Mouse (Mus musculus) ES-CJ7 (cell line): ENCODE data around the gene Dnah2.
"Not testable (repeated sequence)": the region's sequence is repeated elsewhere in the genome, so short reads cannot be mapped to it uniquely, and the experiment has no call there.

ENCODE experiments used
- DNase-seq: peaks from one replicate; pipeline ENCODE4 v3.0.0; 2011; ENCODE audit warnings: low read depth, low spot score

Gene Dnah2

GRCm38 (mm10) chr11:69530281-69530680 is 18.6 kb downstream of the Dnah2 start:
- not testable (repeated sequence) for DNase-seq

- no peak for DNase-seq
Observed at GRCm38 (mm10) chr11:69528031-69528390, 20.9 kb downstream of the Dnah2 start.

- no peak for DNase-seq
Observed at GRCm38 (mm10) chr11:69527098-69528030, 21.5 kb downstream of the Dnah2 start.

GRCm38 (mm10) chr11:69526631-69527030 is 22.3 kb downstream of the Dnah2 start:
- no peak for DNase-seq

- DNase-seq: no peak
Observed at GRCm38 (mm10) chr11:69525661-69526060, 23.2 kb downstream of the Dnah2 start.

- no peak for DNase-seq
Observed at GRCm38 (mm10) chr11:69523651-69524050, 25.3 kb downstream of the Dnah2 start.

GRCm38 (mm10) chr11:69521526-69522149 is 27.3 kb downstream of the Dnah2 start:
- no peak for DNase-seq

- DNase-seq: no peak
Observed at GRCm38 (mm10) chr11:69519976-69520375, 28.9 kb downstream of the Dnah2 start.

GRCm38 (mm10) chr11:69516661-69517060 is 32.2 kb downstream of the Dnah2 start:
- DNase-seq: no peak

- no peak for DNase-seq
Observed at GRCm38 (mm10) chr11:69516151-69516640, 32.7 kb downstream of the Dnah2 start.

GRCm38 (mm10) chr11:69513840-69514239 is 35.1 kb downstream of the Dnah2 start:
- peak; percentile 68 for DNase-seq

- no peak for DNase-seq
Observed at GRCm38 (mm10) chr11:69510796-69511496, 38.0 kb downstream of the Dnah2 start.

- peak; percentile 40 for DNase-seq
Observed at GRCm38 (mm10) chr11:69503863-69504280, 45.0 kb downstream of the Dnah2 start.

GRCm38 (mm10) chr11:69501555-69501954 is 47.4 kb downstream of the Dnah2 start:
- no peak for DNase-seq

- DNase-seq: no peak
Observed at GRCm38 (mm10) chr11:69499140-69499539, 49.8 kb downstream of the Dnah2 start.

- DNase-seq: no peak
Observed at GRCm38 (mm10) chr11:69491711-69492110, 57.2 kb downstream of the Dnah2 start.

- DNase-seq: no peak
Observed at GRCm38 (mm10) chr11:69490898-69491297, 58.0 kb downstream of the Dnah2 start.

- no peak for DNase-seq
Observed at GRCm38 (mm10) chr11:69487474-69487873, 61.4 kb downstream of the Dnah2 start.

GRCm38 (mm10) chr11:69477645-69478044 is 71.3 kb downstream of the Dnah2 start:
- DNase-seq: peak; percentile 83

GRCm38 (mm10) chr11:69476802-69477201 is 72.1 kb downstream of the Dnah2 start:
- DNase-seq: no peak

GRCm38 (mm10) chr11:69474737-69475136 is 74.2 kb downstream of the Dnah2 start:
- DNase-seq: no peak

- DNase-seq: no peak
Observed at GRCm38 (mm10) chr11:69472687-69473086, 76.2 kb downstream of the Dnah2 start.
